Mouse (Mus musculus): ENCODE data around the gene Btbd16. TPM values are rescaled to one million over a fixed set of nuclear protein-coding genes. Genes with fewer than 3 reads are reported as not detected.

The Btbd16 gene
- total RNA-seq, 2 experiments from 2014 or later: 0.16 TPM; not detected in 1

- DNase-seq: peak; percentile 91
Measured at GRCm38 (mm10) chr7:130865613-130866591, 92.0 kb downstream of the Btbd16 start, which contains the start of gene Plekha1. Plekha1 (plus strand) TSS chr7:130865756.

- DNase-seq: no peak
Measured at GRCm38 (mm10) chr7:130866640-130867039, 92.8 kb downstream of the Btbd16 start.

- no peak for DNase-seq
Measured at GRCm38 (mm10) chr7:130867256-130867655, 93.4 kb downstream of the Btbd16 start.

Other genes starting within 250 kb of the Btbd16 start
- 10 to 100 TPM; 36.7 to 39.1 TPM for gene Nsmce4a, start 201.0 kb upstream of the Btbd16 start, total RNA-seq (2021)
- gene Tacc2, start 196.6 kb upstream of the Btbd16 start, total RNA-seq (2021): 100 to 1,000 TPM; 187 to 199 TPM
- gene Plekha1, start 91.7 kb downstream of the Btbd16 start, total RNA-seq (2021): 10 to 100 TPM; 30.9 to 32.5 TPM
- gene Htra1, start 162.0 kb downstream of the Btbd16 start, total RNA-seq (2021): 100 to 1,000 TPM in 1 of 2 experiments, 10 to 100 TPM in 1; 93.5 to 103 TPM

Data from gastrocnemius, postnatal 10 days (tissue).